Mouse (Mus musculus) midbrain, embryonic 11.5 days (tissue): Measurements from ENCODE around the gene Scml4. TPM values are rescaled to one million over a fixed set of nuclear protein-coding genes. Genes with fewer than 3 reads are reported as not detected.

Source experiments
- ATAC-seq: fragments of 200-750 bp; cut with Nextera tagmentation; 2 replicates; pipeline ENCODE4 v1.8.0; 2017; ENCODE audit warnings: moderate TSS enrichment, moderate library complexity; ENCODE audit not compliant: low FRiP score
- DNase-seq: peaks from one replicate; pipeline ENCODE4 v3.0.0; 2015; ENCODE audit warnings: low spot score; ENCODE audit errors: missing footprints
- H3K27ac ChIP-seq: fragments of 300-500 bp; sonication (generic); 2 replicates; pipeline ENCODE4 v1.5.1; 2014; ENCODE audit warnings: low read depth, low read length
- H3K27me3 ChIP-seq: fragments of 300-500 bp; sonication (generic); 2 replicates; pipeline ENCODE4 v1.6.1; 2014; ENCODE audit warnings: mild to moderate bottlenecking, low read length, moderate library complexity, mixed read lengths; ENCODE audit not compliant: control insufficient read depth, insufficient read depth
- H3K36me3 ChIP-seq: fragments of 300-500 bp; sonication (generic); 2 replicates; pipeline ENCODE4 v1.6.1; 2014; ENCODE audit warnings: mild to moderate bottlenecking, low read length, moderate library complexity, mixed read lengths; ENCODE audit not compliant: control insufficient read depth, insufficient read depth
- H3K4me1 ChIP-seq: fragments of 300-500 bp; sonication (generic); 2 replicates; pipeline ENCODE4 v1.6.1; 2014; ENCODE audit warnings: low read length; ENCODE audit not compliant: control insufficient read depth, insufficient read depth
- H3K4me2 ChIP-seq: fragments of 300-500 bp; sonication (generic); 2 replicates; pipeline ENCODE4 v1.6.1; 2014; ENCODE audit warnings: mild to moderate bottlenecking, moderate library complexity
- H3K4me3 ChIP-seq: fragments of 300-500 bp; sonication (generic); 2 replicates; pipeline ENCODE4 v1.5.1; 2014; ENCODE audit warnings: low read depth, low read length
- H3K9ac ChIP-seq: fragments of 300-500 bp; sonication (generic); 2 replicates; pipeline ENCODE4 v1.6.1; 2014; ENCODE audit warnings: low read length
- H3K9me3 ChIP-seq: fragments of 300-500 bp; sonication (generic); 2 replicates; pipeline ENCODE4 v1.6.1; 2016; ENCODE audit warnings: low read length; ENCODE audit not compliant: control insufficient read depth
- WGBS: fragments of 180-500 bp; shearing (Covaris S2); extraction: QIAGEN DNeasy Blood & Tissue Kit; methylation state at CpG from one replicate; pipeline ENCODE4 v1.1.7; 2014; 5-methylcytosine and 5-hydroxymethylcytosine counted together
- polyA plus RNA-seq: library from polyadenylated mRNA; unstranded; fragments of >200 nt; fragmentation: Nextera tagmentation; extraction: Ambion mirVana; gene quantifications from 2 replicates; pipeline ENCODE4 v1.2.1, GENCODE M21; 2014

The Scml4 gene
- polyA plus RNA-seq, 1 experiment from 2014 or later: 1.1 TPM

DNA sequence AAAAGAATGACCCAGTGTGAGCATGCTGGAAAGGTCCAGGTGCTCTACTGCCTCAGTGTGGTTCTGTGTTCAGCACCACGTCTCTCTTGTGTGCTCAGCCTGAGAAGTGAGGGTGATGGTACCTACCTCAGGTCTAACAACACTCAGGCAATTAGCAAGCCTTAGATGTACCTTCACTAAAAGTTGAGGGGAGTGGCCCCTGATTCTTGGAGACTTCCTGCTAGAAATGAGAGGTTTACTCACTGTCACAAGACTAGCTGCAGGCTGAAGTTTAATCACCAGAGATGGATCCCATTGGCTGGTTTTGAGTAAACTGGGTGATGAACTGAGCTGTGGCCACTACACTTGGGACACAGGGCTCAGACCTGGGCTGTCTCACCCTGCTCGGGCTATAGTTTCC lies 137.1 kb downstream of the Scml4 start:
- no peak for ATAC-seq
- Histone ChIP-seq H3K9ac (no peak overlapping the region), H3K4me2 (no peak overlapping the region), H3K4me3 (no peak overlapping the region), H3K4me1 (peaks cover 13% of the 10 kb centered on the region), H3K27me3 (no peaks in the 10 kb centered on the region), H3K27ac (no peak overlapping the region), H3K36me3 (no peaks in the 10 kb centered on the region), H3K9me3 (no peaks in the 10 kb centered on the region)
- DNase-seq: no peak
- 89% methylated on average over 2 of the region's 2 CpGs for WGBS

DNA sequence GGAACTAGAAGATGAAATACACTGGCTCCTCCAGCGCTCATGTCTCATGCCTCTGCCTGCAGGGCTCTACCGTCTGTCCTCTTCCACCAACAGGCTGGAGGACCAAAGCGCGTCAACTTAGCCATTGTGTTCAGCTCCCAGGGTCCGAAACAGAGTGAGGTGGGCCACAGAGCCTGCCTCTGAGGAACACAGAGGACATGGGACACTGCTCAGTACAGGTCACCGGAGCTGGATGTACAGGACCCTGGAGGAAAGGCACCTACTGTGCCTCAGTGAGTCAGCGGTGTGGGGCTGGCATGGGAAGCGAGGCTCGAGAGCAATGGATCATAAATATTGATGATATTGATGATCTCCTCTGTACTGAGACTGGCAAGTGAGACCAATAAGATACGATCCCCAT lies 139.2 kb downstream of the Scml4 start:
- Histone ChIP-seq H3K9ac (no peak overlapping the region), H3K27me3 (no peaks in the 10 kb centered on the region), H3K4me1 (peaks cover 20% of the 10 kb centered on the region), H3K4me2 (no peak overlapping the region), H3K9me3 (no peaks in the 10 kb centered on the region), H3K27ac (no peak overlapping the region), H3K36me3 (no peaks in the 10 kb centered on the region), H3K4me3 (no peak overlapping the region)
- no peak for DNase-seq
- no peak for ATAC-seq
- 93% methylated on average over 10 of the region's 10 CpGs for WGBS

DNA sequence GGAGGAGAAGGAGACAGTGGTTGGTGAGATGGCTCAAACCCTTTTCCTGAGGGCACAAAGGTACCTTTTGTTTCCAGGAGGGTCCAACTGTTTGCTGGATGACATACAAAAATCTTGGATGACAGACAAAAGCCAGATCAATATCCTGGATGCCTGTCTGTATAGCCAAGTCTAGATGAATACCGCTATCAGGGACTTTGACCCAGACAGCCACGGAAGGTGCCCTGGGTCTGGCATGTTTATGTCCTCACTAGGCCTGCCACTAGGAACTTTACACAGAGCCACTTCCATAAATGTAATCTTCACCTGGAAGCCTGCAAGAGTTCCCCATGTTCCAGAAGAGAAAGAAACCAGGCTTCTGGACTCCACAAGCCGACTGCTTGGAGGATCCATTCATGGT lies 141.3 kb downstream of the Scml4 start:
- WGBS: 82% methylated on average over 3 of the region's 3 CpGs
- ATAC-seq: no peak
- Histone ChIP-seq H3K9ac (no peak overlapping the region), H3K4me2 (no peak overlapping the region), H3K36me3 (no peaks in the 10 kb centered on the region), H3K27me3 (no peaks in the 10 kb centered on the region), H3K27ac (no peak overlapping the region), H3K9me3 (no peaks in the 10 kb centered on the region), H3K4me3 (no peak overlapping the region), H3K4me1 (peaks cover 12% of the 10 kb centered on the region)
- DNase-seq: no peak

DNA sequence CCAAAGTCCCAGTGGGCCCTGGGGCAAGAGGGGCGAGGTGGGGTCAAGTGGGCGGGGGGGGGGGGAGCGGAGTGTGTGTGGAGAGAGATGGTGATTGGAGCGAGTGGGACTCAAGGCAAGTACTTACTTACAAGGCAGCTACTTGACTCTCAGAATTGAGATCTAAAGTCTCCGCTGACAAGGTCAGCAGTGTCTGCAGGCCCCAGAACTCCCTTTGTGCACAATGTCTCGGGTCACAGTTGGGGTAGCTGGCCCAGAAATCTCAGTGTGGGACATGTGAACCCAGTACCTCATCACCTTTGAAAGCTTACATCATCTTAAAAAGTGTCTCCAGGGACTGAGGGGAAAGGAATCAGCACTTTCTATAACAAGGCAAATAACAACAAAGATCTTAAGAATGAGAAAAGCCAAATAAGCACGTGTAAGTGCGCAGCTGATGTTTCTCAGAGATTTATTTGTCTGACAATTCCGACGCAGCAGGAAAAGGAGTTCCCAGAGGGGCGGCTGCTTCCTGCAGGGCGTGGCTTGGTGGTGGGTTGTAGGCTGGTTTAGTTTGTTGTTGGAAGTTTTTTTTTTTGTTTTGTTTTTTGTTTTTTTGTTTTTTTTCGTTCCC lies 142.0 kb downstream of the Scml4 start:
- Histone ChIP-seq H3K27me3 (no peaks in the 10 kb centered on the region), H3K27ac (no peak overlapping the region), H3K4me1 (peaks cover 12% of the 10 kb centered on the region), H3K4me2 (peak overlapping the region; percentile 40), H3K9me3 (no peaks in the 10 kb centered on the region), H3K36me3 (no peaks in the 10 kb centered on the region), H3K9ac (no peak overlapping the region), H3K4me3 (peak overlapping the region; percentile 2; the same call in 1 of the 2 replicates)
- DNase-seq (peak; percentile 94), ATAC-seq (no peak)
- WGBS: 1% methylated on average over 13 of the region's 13 CpGs

DNA sequence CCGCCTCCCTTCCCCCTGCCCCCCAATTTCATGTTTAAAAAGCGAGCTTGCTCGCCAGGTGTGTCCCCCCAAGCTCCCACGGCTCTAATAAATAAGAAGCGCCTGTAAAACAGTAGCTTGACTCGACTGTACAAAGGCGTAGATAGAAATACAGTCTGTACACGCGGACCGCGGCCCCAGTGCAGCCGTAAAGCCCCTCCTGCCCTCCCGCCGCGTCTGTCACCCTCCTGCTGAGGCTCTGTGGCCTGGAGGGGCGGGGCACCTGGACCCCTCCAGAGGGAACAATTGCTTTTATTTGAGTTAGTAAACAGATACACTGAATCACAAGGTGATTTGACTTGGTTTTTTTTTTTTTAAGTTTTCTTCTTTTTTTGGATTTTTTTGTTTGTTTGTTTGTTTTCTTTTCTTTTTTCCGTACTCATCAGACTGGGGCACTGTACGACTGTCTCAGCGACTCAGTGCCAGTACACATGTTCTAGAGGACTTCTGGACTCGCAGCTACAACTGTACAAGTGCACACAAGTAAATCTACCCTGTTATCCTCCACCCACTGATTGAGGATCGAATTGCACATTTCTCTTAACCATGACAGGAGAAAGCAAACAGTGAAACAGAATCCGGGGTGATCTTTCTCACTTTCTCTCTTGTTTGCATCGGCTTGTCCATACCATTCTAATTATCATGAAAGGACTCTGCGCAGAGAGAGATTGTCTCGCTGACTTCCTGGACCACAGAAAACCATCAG lies 142.7 kb downstream of the Scml4 start:
- 8% methylated on average over 25 of the region's 25 CpGs for WGBS
- DNase-seq: no peak
- no peaks in the 10 kb centered on the region for H3K9me3 ChIP-seq
- H3K36me3 ChIP-seq: no peaks in the 10 kb centered on the region
- H3K4me1 ChIP-seq: peaks cover 12% of the 10 kb centered on the region
- H3K27ac ChIP-seq: no peak overlapping the region
- no peaks in the 10 kb centered on the region for H3K27me3 ChIP-seq
- H3K4me2 ChIP-seq: peak overlapping the region; percentile 40
- ATAC-seq: no peak
- no peak overlapping the region for H3K9ac ChIP-seq
- H3K4me3 ChIP-seq: peak overlapping the region; percentile 2; the same call in 1 of the 2 replicates

DNA sequence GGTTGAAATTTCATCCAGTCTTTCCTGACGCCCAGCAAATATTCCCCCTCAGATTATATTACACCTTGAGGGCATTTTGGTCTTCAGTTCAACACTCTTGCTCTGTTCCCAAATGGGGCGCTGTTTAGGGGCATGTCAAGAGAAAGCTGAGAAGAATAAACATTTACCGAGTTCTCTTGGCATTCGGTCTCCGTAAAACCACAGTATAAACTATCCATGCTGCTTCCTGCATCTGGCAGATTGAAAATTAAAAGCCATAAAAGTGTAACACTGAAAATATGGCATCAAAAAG lies 143.2 kb downstream of the Scml4 start:
- Histone ChIP-seq H3K9ac (no peak overlapping the region), H3K4me2 (no peak overlapping the region), H3K36me3 (no peaks in the 10 kb centered on the region), H3K27me3 (no peaks in the 10 kb centered on the region), H3K27ac (no peak overlapping the region), H3K4me3 (no peak overlapping the region), H3K4me1 (peaks cover 12% of the 10 kb centered on the region), H3K9me3 (no peaks in the 10 kb centered on the region)
- DNase-seq (no peak), ATAC-seq (no peak)
- 64% methylated on average over 5 of the region's 5 CpGs for WGBS

DNA sequence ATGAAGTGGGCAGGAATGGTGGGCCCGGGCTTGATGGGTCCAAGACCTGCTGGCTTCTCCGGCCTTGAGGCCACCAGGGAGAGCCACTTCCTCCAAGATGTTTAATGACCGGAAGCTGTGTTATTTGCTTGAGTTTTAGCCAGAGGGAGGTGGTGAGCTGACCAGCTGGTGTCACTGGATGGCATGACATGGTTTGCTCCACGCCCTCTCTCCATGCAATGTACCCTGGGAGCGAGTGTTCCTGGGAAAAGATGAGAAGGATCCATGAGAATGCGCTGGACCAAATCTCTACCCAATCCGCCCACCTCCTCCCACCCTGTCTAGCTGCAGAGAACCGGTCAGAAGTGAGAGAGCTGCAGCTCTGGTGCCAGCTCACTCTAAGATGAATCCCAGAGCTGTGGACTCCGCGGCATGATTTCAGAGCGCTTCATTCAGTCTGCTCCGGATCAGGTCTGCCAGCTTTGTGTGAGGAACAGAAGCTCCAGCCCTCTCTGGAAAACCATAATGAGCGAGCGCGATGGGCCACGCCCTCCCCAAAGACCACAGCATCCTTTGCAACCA lies 144.1 kb downstream of the Scml4 start:
- Histone ChIP-seq H3K27me3 (no peaks in the 10 kb centered on the region), H3K4me3 (no peak overlapping the region), H3K4me1 (peaks cover 12% of the 10 kb centered on the region), H3K27ac (no peak overlapping the region), H3K9me3 (no peaks in the 10 kb centered on the region), H3K36me3 (no peaks in the 10 kb centered on the region), H3K4me2 (no peak overlapping the region), H3K9ac (no peak overlapping the region)
- ATAC-seq (no peak), DNase-seq (no peak)
- 89% methylated on average over 16 of the region's 16 CpGs for WGBS

DNA sequence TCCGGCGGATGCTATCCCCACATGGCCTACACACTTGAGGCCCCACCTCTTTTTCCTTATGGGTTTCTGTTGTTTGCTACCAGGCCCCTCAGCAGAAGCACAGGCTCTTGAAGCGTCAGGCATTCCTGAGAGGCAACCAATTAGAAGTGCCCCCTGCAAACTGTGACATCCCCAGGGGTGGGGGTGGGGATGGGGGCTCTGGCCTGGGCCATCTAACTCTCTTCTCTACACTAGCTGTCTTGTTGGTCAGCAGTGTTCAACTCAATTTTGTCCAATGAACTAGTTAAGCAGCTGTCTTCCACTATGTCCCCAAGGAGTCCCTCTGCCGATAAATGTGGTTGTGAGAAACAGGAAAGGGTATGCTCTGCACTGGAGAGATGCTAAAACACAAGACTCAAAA lies 144.9 kb downstream of the Scml4 start:
- H3K27ac ChIP-seq: no peak overlapping the region
- no peaks in the 10 kb centered on the region for H3K27me3 ChIP-seq
- 85% methylated on average over 4 of the region's 4 CpGs for WGBS
- H3K4me2 ChIP-seq: no peak overlapping the region
- H3K4me3 ChIP-seq: no peak overlapping the region
- no peaks in the 10 kb centered on the region for H3K9me3 ChIP-seq
- no peaks in the 10 kb centered on the region for H3K36me3 ChIP-seq
- ATAC-seq (no peak), DNase-seq (no peak)
- peaks cover 12% of the 10 kb centered on the region for H3K4me1 ChIP-seq
- no peak overlapping the region for H3K9ac ChIP-seq

DNA sequence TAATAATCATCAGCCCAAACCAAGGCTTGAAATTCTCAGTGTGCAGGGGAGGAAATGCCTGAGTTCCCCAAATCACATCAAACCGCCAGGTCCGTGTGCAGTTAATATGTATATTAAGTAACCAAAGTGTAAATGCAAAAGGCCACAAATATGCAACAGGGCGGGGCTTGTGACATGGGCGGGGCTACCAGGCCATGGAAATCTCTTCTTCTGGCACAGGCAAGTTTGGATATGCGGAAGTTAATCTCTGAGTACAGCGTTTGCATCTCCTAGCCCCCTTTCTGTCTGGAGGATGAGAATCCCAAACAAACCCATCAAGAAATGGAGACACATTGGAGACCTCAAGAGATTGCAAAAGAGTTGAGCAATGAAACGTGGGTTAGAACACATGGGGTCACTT lies 145.5 kb downstream of the Scml4 start:
- DNase-seq: no peak
- Histone ChIP-seq H3K9ac (no peak overlapping the region), H3K4me2 (no peak overlapping the region), H3K27me3 (no peaks in the 10 kb centered on the region), H3K36me3 (no peaks in the 10 kb centered on the region), H3K9me3 (no peaks in the 10 kb centered on the region), H3K27ac (no peak overlapping the region), H3K4me3 (no peak overlapping the region), H3K4me1 (peaks cover 12% of the 10 kb centered on the region)
- 76% methylated on average over 7 of the region's 7 CpGs for WGBS
- ATAC-seq: no peak
